Mouse (Mus musculus): Measurements from ENCODE around the gene Sept10. TPM values are rescaled to one million over a fixed set of nuclear protein-coding genes. Genes with fewer than 3 reads are reported as not detected.
A peak's percentile ranks its signal among the peaks of the same experiment; 100 is the strongest.

Sept10 gene
- polyA plus RNA-seq (2014; fragmentation: Nextera tagmentation; extraction: Ambion mirVana), result 30.7 and 32.0 TPM in 2 replicates

DNA sequence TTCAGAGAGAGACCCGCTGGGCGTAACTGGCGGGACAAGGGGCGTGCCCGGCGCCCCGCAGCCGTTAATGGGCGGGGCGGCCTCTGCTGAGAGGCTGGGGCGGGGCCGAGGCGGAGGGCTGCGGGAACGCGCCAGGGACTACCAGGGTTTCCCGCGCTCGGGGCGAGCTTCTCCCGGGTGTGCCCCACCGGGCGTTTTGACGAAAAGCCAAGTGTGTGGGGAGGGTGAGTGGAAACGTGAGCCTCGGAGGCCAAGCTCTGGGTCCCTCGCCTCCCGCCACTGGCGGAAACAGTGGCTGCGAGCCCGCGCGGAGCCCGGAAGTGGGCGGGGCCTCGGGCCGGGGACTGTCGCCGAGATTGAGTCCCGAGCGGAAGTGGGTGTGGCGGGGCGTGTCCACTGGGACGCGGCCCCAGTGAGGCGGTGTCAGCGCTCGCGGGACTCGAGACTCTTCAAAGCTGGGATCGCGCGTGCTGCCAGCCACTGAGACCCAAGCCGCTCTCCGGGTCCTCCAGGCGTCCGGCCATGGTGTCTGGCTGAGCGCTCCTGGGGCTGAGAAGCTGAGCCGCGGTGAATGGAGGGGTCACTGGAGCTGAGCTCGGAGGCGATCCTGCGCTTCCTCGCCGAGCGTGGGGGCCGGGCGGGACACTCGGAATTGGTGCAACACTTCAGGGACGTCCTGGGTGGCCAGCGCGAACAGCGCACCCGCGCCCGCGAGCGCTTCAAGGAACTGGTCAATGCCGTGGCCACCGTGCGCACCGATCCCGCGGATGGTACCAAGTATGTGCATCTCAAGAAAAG, at the start of gene Sept10, which contains the start of gene Sowahc:
TSS of gene Sept10 (minus strand) at position 375 of the 798 bp plus-strand sequence.
TSS of gene Sowahc (plus strand) at position 481 of the 798 bp plus-strand sequence.
- WGBS, result under 1% methylated on average over 83 of the region's 84 CpGs
- DNase-seq (ENCODE audit: low spot score) (peak; percentile 98), ATAC-seq (peak; percentile 97)
- peak within 1 kb of the TSS; percentile 100 for H3K4me2 ChIP-seq (ENCODE audit: low read length)
- peak within 1 kb of the TSS; percentile 94 for H3K9ac ChIP-seq (ENCODE audit: low read length)
- no peaks in the 10 kb centered on the region for H3K9me3 ChIP-seq (replicated peaks; ENCODE audit: control insufficient read depth, low read length)
- no peaks in the 10 kb centered on the region for H3K27me3 ChIP-seq (replicated peaks; ENCODE audit: control insufficient read depth, insufficient read depth, low read length)
- H3K4me1 ChIP-seq (ENCODE audit: control insufficient read depth, insufficient read depth, low read length), result peaks cover 28% of the 10 kb centered on the region
- H3K36me3 ChIP-seq (ENCODE audit: control insufficient read depth, insufficient read depth, low read length), result no peaks in the 10 kb centered on the region
- peak within 1 kb of the TSS; percentile 81 for H3K4me3 ChIP-seq (ENCODE audit: low read depth, low read length)
- peak within 1 kb of the TSS; percentile 96 for H3K27ac ChIP-seq (ENCODE audit: low read depth, low read length)

DNA sequence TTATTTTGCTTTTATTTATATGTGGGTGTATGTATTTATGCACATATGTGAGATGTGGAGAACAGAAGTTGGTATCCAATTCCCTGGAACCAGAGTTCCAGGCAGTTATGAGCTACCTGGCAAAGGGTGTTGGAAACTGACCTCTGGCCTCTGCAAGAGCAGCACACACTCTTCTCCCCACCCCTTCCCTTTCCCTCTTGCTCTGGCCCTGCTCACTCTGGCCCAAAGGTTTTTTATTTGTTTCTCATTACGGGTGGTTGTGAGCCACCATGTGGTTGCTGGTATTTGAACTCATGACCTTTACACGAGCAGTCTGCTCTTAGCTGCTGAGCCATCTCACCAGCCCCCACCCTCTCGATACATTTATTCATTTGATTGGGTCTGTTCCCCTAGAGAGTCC, 47.1 kb upstream of the Sept10 start:
- DNase-seq (ENCODE audit: low spot score), result no peak

DNA sequence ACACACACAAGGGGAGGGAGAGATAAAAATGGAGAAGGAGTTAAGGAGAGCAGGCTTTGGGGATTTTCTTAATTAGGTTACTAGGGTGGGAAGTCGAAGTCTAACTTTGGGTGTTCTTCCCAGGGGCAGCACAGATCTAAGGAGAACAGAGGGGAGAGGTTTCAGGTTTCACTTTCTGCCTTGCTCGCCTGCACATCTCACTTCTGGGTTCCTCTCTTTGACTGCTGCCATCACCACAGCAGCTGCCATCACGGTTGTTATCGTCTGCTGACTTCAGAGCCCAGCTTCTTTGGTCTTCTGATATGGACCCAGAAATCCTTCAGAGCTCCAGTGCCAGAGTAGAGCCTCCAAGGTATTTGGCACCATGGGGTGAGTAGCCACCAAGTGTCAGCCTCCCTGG, 46.5 kb upstream of the Sept10 start:
- no peak overlapping the region for H3K4me3 ChIP-seq (ENCODE audit: low read depth, low read length)
- DNase-seq (ENCODE audit: low spot score) (no peak), ATAC-seq (no peak)
- H3K27me3 ChIP-seq (replicated peaks; ENCODE audit: control insufficient read depth, insufficient read depth, low read length), result no peaks in the 10 kb centered on the region
- H3K27ac ChIP-seq (ENCODE audit: low read depth, low read length), result no peak overlapping the region
- H3K9ac ChIP-seq (ENCODE audit: low read length), result no peak overlapping the region
- H3K4me1 ChIP-seq (ENCODE audit: control insufficient read depth, insufficient read depth, low read length), result no peaks in the 10 kb centered on the region
- H3K9me3 ChIP-seq (replicated peaks; ENCODE audit: control insufficient read depth, low read length), result no peaks in the 10 kb centered on the region
- H3K36me3 ChIP-seq (ENCODE audit: control insufficient read depth, insufficient read depth, low read length), result no peaks in the 10 kb centered on the region
- WGBS, result 69% methylated on average over 4 of the region's 4 CpGs
- no peak overlapping the region for H3K4me2 ChIP-seq (ENCODE audit: low read length)

More for the DNA sequence above, 47.1 kb upstream of the Sept10 start:
- Histone ChIP-seq H3K4me3 (ENCODE audit: low read depth, low read length) (no peak overlapping the region), H3K27ac (ENCODE audit: low read depth, low read length) (no peak overlapping the region), H3K27me3 (replicated peaks; ENCODE audit: control insufficient read depth, insufficient read depth, low read length) (no peaks in the 10 kb centered on the region), H3K9ac (ENCODE audit: low read length) (no peak overlapping the region), H3K9me3 (replicated peaks; ENCODE audit: control insufficient read depth, low read length) (no peaks in the 10 kb centered on the region), H3K4me1 (ENCODE audit: control insufficient read depth, insufficient read depth, low read length) (no peaks in the 10 kb centered on the region), H3K36me3 (ENCODE audit: control insufficient read depth, insufficient read depth, low read length) (no peaks in the 10 kb centered on the region), H3K4me2 (ENCODE audit: low read length) (no peak overlapping the region)
- WGBS, result 72% methylated on average over 3 of the region's 3 CpGs
- ATAC-seq, result no peak

DNA sequence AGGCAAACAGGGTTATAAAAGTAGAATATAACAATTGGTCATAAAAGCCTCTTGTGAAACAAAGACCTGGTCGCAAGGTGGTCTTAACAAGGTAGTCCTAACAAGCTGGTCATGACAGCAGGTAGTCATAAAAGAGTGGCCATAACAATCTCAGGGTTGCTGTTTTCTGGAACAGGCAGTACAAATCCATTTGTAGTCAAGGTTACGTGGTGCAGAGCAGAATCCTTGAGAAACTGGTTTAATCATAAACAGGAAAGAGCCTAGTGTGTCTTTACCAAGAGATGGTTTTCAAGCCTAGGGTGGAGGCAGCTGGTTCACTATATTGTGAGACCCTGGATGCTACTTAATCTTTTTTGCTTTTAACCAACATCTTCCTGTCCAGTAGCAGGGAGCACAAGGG, 45.6 kb upstream of the Sept10 start:
- Histone ChIP-seq H3K4me3 (ENCODE audit: low read depth, low read length) (no peak overlapping the region), H3K9ac (ENCODE audit: low read length) (no peak overlapping the region), H3K9me3 (replicated peaks; ENCODE audit: control insufficient read depth, low read length) (no peaks in the 10 kb centered on the region), H3K4me1 (ENCODE audit: control insufficient read depth, insufficient read depth, low read length) (no peaks in the 10 kb centered on the region), H3K27me3 (replicated peaks; ENCODE audit: control insufficient read depth, insufficient read depth, low read length) (no peaks in the 10 kb centered on the region), H3K4me2 (ENCODE audit: low read length) (no peak overlapping the region), H3K27ac (ENCODE audit: low read depth, low read length) (no peak overlapping the region), H3K36me3 (ENCODE audit: control insufficient read depth, insufficient read depth, low read length) (no peaks in the 10 kb centered on the region)
- WGBS, result 91% methylated on average over 2 of the region's 2 CpGs
- DNase-seq (ENCODE audit: low spot score) (no peak), ATAC-seq (no peak)

DNA sequence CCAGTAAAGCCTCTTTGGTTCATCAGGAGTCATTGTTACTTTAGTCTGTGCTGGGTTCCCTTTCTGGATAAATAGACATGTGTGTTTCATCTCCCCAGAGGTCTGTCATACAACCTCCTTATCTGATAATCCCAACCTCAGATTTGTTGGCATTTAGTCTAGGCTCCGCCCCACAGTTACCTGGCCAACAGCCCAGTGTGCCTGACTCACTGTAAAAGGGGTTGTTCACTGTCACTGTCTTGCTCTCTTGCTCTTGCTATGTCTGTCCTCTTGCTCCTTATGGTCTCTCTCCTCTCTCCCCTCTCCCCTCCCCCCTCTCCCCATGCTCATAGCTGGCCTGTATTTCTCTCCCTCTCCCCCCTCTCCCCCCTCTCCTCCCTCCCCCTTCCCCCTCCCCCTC, 44.5 kb upstream of the Sept10 start:
- Histone ChIP-seq H3K4me1 (ENCODE audit: control insufficient read depth, insufficient read depth, low read length) (no peaks in the 10 kb centered on the region), H3K36me3 (ENCODE audit: control insufficient read depth, insufficient read depth, low read length) (no peaks in the 10 kb centered on the region), H3K27ac (ENCODE audit: low read depth, low read length) (no peak overlapping the region), H3K27me3 (replicated peaks; ENCODE audit: control insufficient read depth, insufficient read depth, low read length) (no peaks in the 10 kb centered on the region), H3K9me3 (replicated peaks; ENCODE audit: control insufficient read depth, low read length) (no peaks in the 10 kb centered on the region), H3K4me3 (ENCODE audit: low read depth, low read length) (no peak overlapping the region), H3K4me2 (ENCODE audit: low read length) (no peak overlapping the region), H3K9ac (ENCODE audit: low read length) (no peak overlapping the region)
- ATAC-seq (no peak), DNase-seq (ENCODE audit: low spot score) (no peak)
- WGBS, result 65% methylated on average over 1 of the region's 1 CpGs

DNA sequence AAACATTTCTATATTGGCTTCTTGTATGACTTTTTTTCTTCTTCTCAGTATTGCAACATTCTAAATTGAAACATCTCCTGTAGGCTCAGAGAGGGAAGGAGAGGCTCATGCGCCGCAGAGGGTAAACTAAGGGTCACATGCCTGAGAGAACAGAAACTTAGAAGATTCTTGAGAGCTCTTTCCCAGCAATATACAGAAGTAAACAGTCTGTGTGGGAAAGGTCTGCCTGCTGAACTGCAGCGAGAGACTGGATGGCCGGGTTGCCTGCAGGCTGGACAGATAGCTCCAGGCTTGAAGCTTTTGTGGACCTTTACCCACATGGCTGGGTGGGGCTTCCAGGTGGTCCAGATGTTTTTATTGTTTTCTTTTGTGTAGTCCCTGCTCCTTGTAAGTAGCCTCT, 44.0 kb upstream of the Sept10 start:
- ATAC-seq (no peak), DNase-seq (ENCODE audit: low spot score) (no peak)
- Histone ChIP-seq H3K9me3 (replicated peaks; ENCODE audit: control insufficient read depth, low read length) (no peaks in the 10 kb centered on the region), H3K4me2 (ENCODE audit: low read length) (no peak overlapping the region), H3K9ac (ENCODE audit: low read length) (no peak overlapping the region), H3K27me3 (replicated peaks; ENCODE audit: control insufficient read depth, insufficient read depth, low read length) (no peaks in the 10 kb centered on the region), H3K36me3 (ENCODE audit: control insufficient read depth, insufficient read depth, low read length) (no peaks in the 10 kb centered on the region), H3K27ac (ENCODE audit: low read depth, low read length) (no peak overlapping the region), H3K4me1 (ENCODE audit: control insufficient read depth, insufficient read depth, low read length) (no peaks in the 10 kb centered on the region), H3K4me3 (ENCODE audit: low read depth, low read length) (no peak overlapping the region)
- WGBS, result 80% methylated on average over 4 of the region's 4 CpGs

DNA sequence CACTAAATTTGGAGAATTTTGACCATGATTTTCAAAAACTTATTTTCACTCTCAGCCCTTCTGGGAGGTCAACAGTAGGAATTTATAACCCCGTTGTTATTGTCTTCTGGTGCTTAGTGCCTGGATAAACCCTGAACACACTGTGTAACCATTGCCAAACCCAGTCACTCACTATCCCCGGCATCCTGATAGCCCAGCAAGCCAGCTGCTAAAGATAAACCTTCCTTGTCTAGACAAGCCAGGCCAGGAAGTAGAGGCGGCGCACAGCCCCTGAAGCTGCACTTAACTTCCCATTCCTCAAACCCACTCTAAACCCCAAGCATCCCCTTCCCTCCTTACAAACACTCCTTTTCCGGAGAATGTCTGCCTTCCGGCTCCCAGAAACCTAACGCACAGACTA, 43.4 kb upstream of the Sept10 start:
- Histone ChIP-seq H3K4me1 (ENCODE audit: control insufficient read depth, insufficient read depth, low read length) (no peaks in the 10 kb centered on the region), H3K36me3 (ENCODE audit: control insufficient read depth, insufficient read depth, low read length) (no peaks in the 10 kb centered on the region), H3K27me3 (replicated peaks; ENCODE audit: control insufficient read depth, insufficient read depth, low read length) (no peaks in the 10 kb centered on the region), H3K9ac (ENCODE audit: low read length) (no peak overlapping the region), H3K27ac (ENCODE audit: low read depth, low read length) (no peak overlapping the region), H3K4me2 (ENCODE audit: low read length) (no peak overlapping the region), H3K9me3 (replicated peaks; ENCODE audit: control insufficient read depth, low read length) (no peaks in the 10 kb centered on the region), H3K4me3 (ENCODE audit: low read depth, low read length) (no peak overlapping the region)
- WGBS, result 84% methylated on average over 7 of the region's 7 CpGs
- no peak for ATAC-seq
- no peak for DNase-seq (ENCODE audit: low spot score)

DNA sequence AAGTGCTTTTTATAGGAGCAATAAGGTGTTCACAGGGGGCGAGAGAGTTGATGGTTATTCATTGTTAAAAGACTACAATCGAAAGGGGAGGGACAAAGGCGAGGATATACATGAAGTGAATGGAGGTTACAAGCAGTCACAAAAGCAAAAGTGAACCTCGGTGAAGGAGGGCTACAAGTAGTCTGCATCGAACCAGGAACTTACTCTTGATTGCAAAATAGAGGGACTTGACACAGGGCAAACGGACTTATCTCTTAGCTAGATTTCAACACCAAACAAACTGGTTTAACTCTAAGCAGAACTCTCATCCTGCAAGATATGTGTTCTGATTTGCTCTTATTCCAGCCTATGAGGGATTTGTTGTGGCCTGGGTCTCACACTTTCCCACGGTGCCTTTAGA, 41.3 kb upstream of the Sept10 start:
- WGBS, result 63% methylated on average over 7 of the region's 7 CpGs
- Histone ChIP-seq H3K27me3 (replicated peaks; ENCODE audit: control insufficient read depth, insufficient read depth, low read length) (no peaks in the 10 kb centered on the region), H3K4me2 (ENCODE audit: low read length) (no peak overlapping the region), H3K9me3 (replicated peaks; ENCODE audit: control insufficient read depth, low read length) (no peaks in the 10 kb centered on the region), H3K36me3 (ENCODE audit: control insufficient read depth, insufficient read depth, low read length) (no peaks in the 10 kb centered on the region), H3K27ac (ENCODE audit: low read depth, low read length) (no peak overlapping the region), H3K4me1 (ENCODE audit: control insufficient read depth, insufficient read depth, low read length) (no peaks in the 10 kb centered on the region; the same call in 1 of the 2 replicates), H3K4me3 (ENCODE audit: low read depth, low read length) (no peak overlapping the region), H3K9ac (ENCODE audit: low read length) (no peak overlapping the region)
- no peak for DNase-seq (ENCODE audit: low spot score)
- ATAC-seq, result no peak

DNA sequence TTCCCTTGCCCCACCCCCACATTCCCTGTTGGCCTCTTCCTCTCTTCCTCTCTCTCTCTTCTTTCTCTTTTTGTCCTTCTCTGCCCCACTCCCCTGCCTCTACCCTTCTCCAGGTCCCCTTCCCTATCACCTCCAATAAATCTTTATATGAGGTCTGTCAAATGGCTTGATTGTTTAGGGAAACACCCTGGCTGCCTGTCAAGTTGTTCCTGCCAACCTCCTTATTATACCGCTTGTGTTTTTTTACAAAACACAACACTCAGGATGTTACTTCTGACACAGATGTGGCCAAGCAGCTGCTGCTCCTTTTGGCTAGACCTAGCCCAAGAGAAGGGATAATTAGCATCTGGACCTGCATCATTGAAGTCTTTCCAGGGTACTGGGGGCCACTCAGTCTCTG, 40.4 kb upstream of the Sept10 start:
- Histone ChIP-seq H3K4me2 (ENCODE audit: low read length) (no peak overlapping the region), H3K9me3 (replicated peaks; ENCODE audit: control insufficient read depth, low read length) (no peaks in the 10 kb centered on the region), H3K36me3 (ENCODE audit: control insufficient read depth, insufficient read depth, low read length) (no peaks in the 10 kb centered on the region), H3K27me3 (replicated peaks; ENCODE audit: control insufficient read depth, insufficient read depth, low read length) (no peaks in the 10 kb centered on the region), H3K9ac (ENCODE audit: low read length) (no peak overlapping the region), H3K4me3 (ENCODE audit: low read depth, low read length) (no peak overlapping the region), H3K27ac (ENCODE audit: low read depth, low read length) (no peak overlapping the region), H3K4me1 (ENCODE audit: control insufficient read depth, insufficient read depth, low read length) (no peaks in the 10 kb centered on the region; the same call in 1 of the 2 replicates)
- DNase-seq (ENCODE audit: low spot score), result no peak
- ATAC-seq, result 0 out of 2 replicates have a peak, but pooled peaks have one; percentile 26
- WGBS, result 73% methylated on average over 1 of the region's 1 CpGs
